Mouse (Mus musculus): ENCODE measurements around the gene Mark4.
A peak's percentile ranks its signal among the peaks of the same experiment; 100 is the strongest.

Gene Mark4

GRCm38 (mm10) chr7:19458591-19459111 is at the start of gene Mark4:
Gene Mark4, minus strand, starts transcription at chr7:19458821.
- peak; percentile 79 for DNase-seq (ENCODE audit: low read depth, low spot score)

GRCm38 (mm10) chr7:19507612-19507981 is 49.0 kb upstream of the Mark4 start:
- no peak for DNase-seq (ENCODE audit: low read depth, low spot score)

GRCm38 (mm10) chr7:19506969-19507611 is 48.5 kb upstream of the Mark4 start:
- DNase-seq (ENCODE audit: low read depth, low spot score) = peak; percentile 50

GRCm38 (mm10) chr7:19506326-19506725 is 47.7 kb upstream of the Mark4 start:
- no peak for DNase-seq (ENCODE audit: low read depth, low spot score)

GRCm38 (mm10) chr7:19503481-19504068 is 45.0 kb upstream of the Mark4 start:
- peak; percentile 78 for DNase-seq (ENCODE audit: low read depth, low spot score)

- DNase-seq (ENCODE audit: low read depth, low spot score) = no peak
These were observed 43.0 kb upstream of the Mark4 start for GRCm38 (mm10) chr7:19501658-19502057.

- no peak for DNase-seq (ENCODE audit: low read depth, low spot score)
These were observed 42.1 kb upstream of the Mark4 start for GRCm38 (mm10) chr7:19500420-19501363.

GRCm38 (mm10) chr7:19498326-19498725 is 39.7 kb upstream of the Mark4 start:
- no peak for DNase-seq (ENCODE audit: low read depth, low spot score)

GRCm38 (mm10) chr7:19496214-19496555 is 37.6 kb upstream of the Mark4 start:
- no peak for DNase-seq (ENCODE audit: low read depth, low spot score)

GRCm38 (mm10) chr7:19495521-19496213 is 37.0 kb upstream of the Mark4 start:
- no peak for DNase-seq (ENCODE audit: low read depth, low spot score)

GRCm38 (mm10) chr7:19494751-19495474 is 36.3 kb upstream of the Mark4 start:
- DNase-seq (ENCODE audit: low read depth, low spot score) = no peak

- DNase-seq (ENCODE audit: low read depth, low spot score) = no peak
These were observed 33.1 kb upstream of the Mark4 start for GRCm38 (mm10) chr7:19491731-19492130.

- DNase-seq (ENCODE audit: low read depth, low spot score) = peak; percentile 18
These were observed 30.9 kb upstream of the Mark4 start for GRCm38 (mm10) chr7:19489525-19489924.

GRCm38 (mm10) chr7:19486549-19486948 is 27.9 kb upstream of the Mark4 start:
- DNase-seq (ENCODE audit: low read depth, low spot score) = no peak

- no peak for DNase-seq (ENCODE audit: low read depth, low spot score)
These were observed 26.9 kb upstream of the Mark4 start for GRCm38 (mm10) chr7:19485488-19485887.

- no peak for DNase-seq (ENCODE audit: low read depth, low spot score)
These were observed 24.7 kb upstream of the Mark4 start for GRCm38 (mm10) chr7:19483281-19483680.

GRCm38 (mm10) chr7:19477624-19478384 is 19.2 kb upstream of the Mark4 start:
- no peak for DNase-seq (ENCODE audit: low read depth, low spot score)

GRCm38 (mm10) chr7:19477084-19477483 is 18.5 kb upstream of the Mark4 start:
- DNase-seq (ENCODE audit: low read depth, low spot score) = no peak

GRCm38 (mm10) chr7:19473875-19474443 is 15.3 kb upstream of the Mark4 start:
- DNase-seq (ENCODE audit: low read depth, low spot score) = peak; percentile 92

- DNase-seq (ENCODE audit: low read depth, low spot score) = no peak
These were observed 13.8 kb upstream of the Mark4 start for GRCm38 (mm10) chr7:19472403-19472802.

Data from brain, adult 2 months (tissue).